Mouse (Mus musculus) CH12.LX (cell line): ENCODE results near the gene Hcfc2.

Experiments used
- CTCF ChIP-seq, 2 experiments: IDR thresholded peaks in 1 of 2; conservative IDR thresholded peaks in 1 of 2; 2 replicates each; pipeline ENCODE4 v1.5.1; 2011 to 2012; ENCODE audit warnings: low read depth in 2 of 2, low read length in 2 of 2, improper control_type of control experiment in 1 of 2, inconsistent platforms in 1 of 2, mild to moderate bottlenecking in 1 of 2, moderate library complexity in 1 of 2
- ELF1 ChIP-seq: IDR thresholded peaks from 2 replicates; pipeline ENCODE4 v1.6.1; 2014; ENCODE audit warnings: low read depth, mild to moderate bottlenecking, inconsistent platforms, low read length, improper control_type of control experiment
- EP300 ChIP-seq: IDR thresholded peaks from 2 replicates; pipeline ENCODE4 v1.6.1; 2011; ENCODE audit warnings: low read length, improper control_type of control experiment
- IRF4 ChIP-seq: IDR thresholded peaks from 2 replicates; pipeline ENCODE4 v1.6.1; 2014; ENCODE audit warnings: low read depth, mild to moderate bottlenecking, inconsistent platforms, low read length, improper control_type of control experiment
- MAFK ChIP-seq: IDR thresholded peaks from 2 replicates; pipeline ENCODE4 v1.6.1; 2011; ENCODE audit warnings: low read length, improper control_type of control experiment; ENCODE audit not compliant: insufficient replicate concordance
- POLR2A ChIP-seq: IDR thresholded peaks from 2 replicates; pipeline ENCODE4 v1.6.1; 2011; ENCODE audit warnings: low read depth, mild to moderate bottlenecking, improper control_type of control experiment, low read length
- SIN3A ChIP-seq: IDR thresholded peaks from 2 replicates; pipeline ENCODE4 v1.6.1; 2012; ENCODE audit warnings: low read length, improper control_type of control experiment, inconsistent platforms
- UBTF ChIP-seq: IDR thresholded peaks from 2 replicates; pipeline ENCODE4 v1.6.1; 2012; ENCODE audit warnings: low read depth, mild to moderate bottlenecking, inconsistent platforms, low read length, improper control_type of control experiment, moderate library complexity
- ZNF384 ChIP-seq: IDR thresholded peaks from 2 replicates; pipeline ENCODE4 v1.6.1; 2012; ENCODE audit warnings: low read depth, low read length, improper control_type of control experiment, inconsistent platforms

- TF ChIP-seq POLR2A (peak; percentile 96), ELF1 (peak; percentile 62; the same call in 1 of the 2 replicates), CTCF (conservative IDR thresholded peaks at IDR 0.05 in 1 of 2, IDR thresholded peaks at IDR 0.05 in 1 of 2; ENCODE audit: low read depth in 2 of 2, low read length in 2 of 2) (no peak), SIN3A (no peak), ZNF384 (no peak), UBTF (peak; percentile 74; the same call in 1 of the 2 replicates), IRF4 (0 out of 2 replicates have a peak, but pooled peaks have one; percentile 29), MAFK (no peak), EP300 (no peak)
These were observed 68.1 kb downstream of the Hcfc2 start, which contains the start of gene Nfyb for GRCm38 (mm10) chr10:82763840-82764631.
